Comparison of ENCODE assay signal across 25 mouse cellular contexts in the genomic region with DNA sequence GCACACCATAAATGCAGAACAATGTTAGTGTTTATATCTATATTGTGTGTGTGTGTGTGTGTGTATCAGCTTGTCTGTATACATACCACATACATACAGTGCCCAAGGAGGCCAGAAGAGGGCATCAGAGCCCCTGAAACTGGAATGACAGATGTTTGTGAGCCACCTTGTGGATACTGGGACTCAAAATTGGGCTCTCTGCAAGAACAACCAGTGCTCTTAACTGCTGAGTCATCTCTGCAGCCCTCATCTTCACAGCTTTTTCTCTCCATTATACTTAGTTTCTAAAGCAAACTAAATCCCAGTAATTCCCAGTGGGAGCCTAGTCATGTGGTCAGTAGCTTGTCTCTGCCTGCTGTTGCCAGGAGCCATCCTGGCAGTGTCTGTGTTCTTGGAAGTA. TPM values are rescaled to one million over a fixed set of nuclear protein-coding genes. Genes with fewer than 3 reads are reported as not detected.
DNase-seq lines count a peak whose midpoint lies in the region; ATAC-seq and TF ChIP-seq lines count a peak whose summit lies in the region.
"Had no signal": no experiment of that assay in that cellular context is flagged by ENCODE, and none has a peak within 500 bp of the region (broad histone marks: within the 10 kb centered on the region; RNA-seq: fewer than 3 reads in every experiment).

No protein-coding gene starts in this region.

- no peak overlapping the region for H3K4me2 ChIP-seq in liver, postnatal 0 days (ENCODE audit: low read depth, low read length)
- H3K4me2 ChIP-seq in liver, embryonic 11.5 days: no peak overlapping the region
- H3K4me2 ChIP-seq in midbrain, embryonic 14.5 days (ENCODE audit: low read length): no peak overlapping the region
- H3K4me2 ChIP-seq: forebrain, embryonic 12.5 days; neural tube, embryonic 12.5 days had no signal

- no peak for TF ChIP-seq EP300 in liver, postnatal 0 days (IDR thresholded peaks at IDR 0.05; ENCODE audit: low read depth)

- intact Hi-C loops in heart, postnatal 10 days (cut with DNase I): no loop called here

- no peak for DNase-seq in liver, postnatal 0 days
- DNase-seq in liver, embryonic 11.5 days (ENCODE audit: low spot score): no peak
- DNase-seq in ES-E14 (ENCODE audit: low read depth, low spot score) (no peak), ZHBTc4 (ENCODE audit: low read depth, low spot score) (peak; percentile 57)
- no peak for DNase-seq in heart, postnatal 10 days
- no peak for DNase-seq in midbrain, embryonic 14.5 days
- DNase-seq: adrenal gland, adult 2 months; adrenal gland, postnatal 36 days; B cell, adult 2 months; cerebellum, adult 18-20 months; cerebellum, postnatal 10 days; forebrain, postnatal 0 days; gastrocnemius, postnatal 10 days; kidney, adult 9 months; kidney, postnatal 14 days; liver; lung, adult 18-20 months; lung, postnatal 14 days; right cerebral cortex, postnatal 4 days had no signal

- in situ Hi-C loops in ES-E14 (cut with MboI; ENCODE audit: low sequenced_read_pairs in 2 of 2, unreplicated experiment in 2 of 2): loop anchor here in 1 of 2 experiments (25.0 kb wide), 1 partner anchor 237 kb away; no protein-coding TSS in a partner anchor

- no peak overlapping the region for H3K9ac ChIP-seq in liver, postnatal 0 days (replicated peaks)
- no peak overlapping the region for H3K9ac ChIP-seq in liver, embryonic 11.5 days (ENCODE audit: low read depth, low read length)
- H3K9ac ChIP-seq in ES-E14 (ENCODE audit: insufficient read depth, low read depth, low read length, poor library complexity, severe bottlenecking): no peak overlapping the region
- no peak overlapping the region for H3K9ac ChIP-seq in midbrain, embryonic 14.5 days (replicated peaks; ENCODE audit: low read length)
- H3K9ac ChIP-seq: forebrain, embryonic 12.5 days; forebrain, postnatal 0 days; neural tube, embryonic 12.5 days had no signal

- 0 out of 2 replicates have a peak, but pooled peaks cover 5% of the 10 kb centered on the region for H3K9me3 ChIP-seq in liver, postnatal 0 days (ENCODE audit: low read length)
- H3K9me3 ChIP-seq in liver, embryonic 11.5 days (ENCODE audit: control insufficient read depth, low read length): 0 out of 2 replicates have a peak, but pooled peaks cover 2% of the 10 kb centered on the region
- H3K9me3 ChIP-seq in ES-E14 (ENCODE audit: control insufficient read depth, insufficient read depth, low read depth, low read length): no peaks in the 10 kb centered on the region
- no peaks in the 10 kb centered on the region for H3K9me3 ChIP-seq in midbrain, embryonic 14.5 days (ENCODE audit: control insufficient read depth, low read length)
- H3K9me3 ChIP-seq: forebrain, embryonic 12.5 days; neural tube, embryonic 12.5 days had no signal

- ATAC-seq in liver, postnatal 0 days: no peak
- ATAC-seq in liver, embryonic 11.5 days (replicated peaks; ENCODE audit: low FRiP score): no peak
- ATAC-seq in erythroblast, adult 5-6 weeks (replicated peaks; ENCODE audit: low FRiP score, poor library complexity, severe bottlenecking): no peak
- ATAC-seq in midbrain, embryonic 14.5 days (ENCODE audit: low FRiP score, low TSS enrichment): no peak
- ATAC-seq: forebrain, postnatal 0 days; hindbrain, embryonic 16.5 days had no signal

- no peaks in the 10 kb centered on the region; the same call in 1 of the 2 replicates for H3K4me1 ChIP-seq in liver, postnatal 0 days (ENCODE audit: insufficient read depth)
- H3K4me1 ChIP-seq in liver, embryonic 11.5 days (replicated peaks; ENCODE audit: control insufficient read depth, insufficient read depth, low read length): no peaks in the 10 kb centered on the region
- H3K4me1 ChIP-seq in ES-E14 (ENCODE audit: control insufficient read depth in 2 of 2, insufficient read depth in 2 of 2, low read length in 2 of 2, poor library complexity in 1 of 2): no peaks in the 10 kb centered on the region
- H3K4me1 ChIP-seq in midbrain, embryonic 14.5 days (ENCODE audit: control insufficient read depth, insufficient read depth, low read length): no peaks in the 10 kb centered on the region
- H3K4me1 ChIP-seq: forebrain, embryonic 12.5 days; neural tube, embryonic 12.5 days had no signal

- H3K4me3 ChIP-seq in liver, postnatal 0 days (ENCODE audit: low read depth, low read length): no peak overlapping the region
- H3K4me3 ChIP-seq in liver, embryonic 11.5 days (ENCODE audit: low read depth, low read length): no peak overlapping the region
- H3K4me3 ChIP-seq in ES-E14 (ENCODE audit: insufficient read depth in 1 of 2, low read depth in 1 of 2, low read length in 2 of 2, poor library complexity in 1 of 2, severe bottlenecking in 1 of 2): no peak overlapping the region
- no peak overlapping the region for H3K4me3 ChIP-seq in midbrain, embryonic 14.5 days (replicated peaks; ENCODE audit: low read depth, low read length)
- H3K4me3 ChIP-seq: forebrain, embryonic 12.5 days; midbrain, embryonic 10.5 days; myocyte; neural tube, embryonic 12.5 days had no signal

- H3K27me3 ChIP-seq in liver, postnatal 0 days (ENCODE audit: insufficient read depth, low read length): no peaks in the 10 kb centered on the region
- H3K27me3 ChIP-seq in liver, embryonic 11.5 days (replicated peaks; ENCODE audit: control insufficient read depth, insufficient read depth, low read length): no peaks in the 10 kb centered on the region
- no peaks in the 10 kb centered on the region for H3K27me3 ChIP-seq in midbrain, embryonic 14.5 days (ENCODE audit: control insufficient read depth, insufficient read depth, low read length)
- H3K27me3 ChIP-seq: neural tube, embryonic 12.5 days had no signal

- peaks cover 17% of the 10 kb centered on the region for H3K36me3 ChIP-seq in liver, postnatal 0 days (replicated peaks; ENCODE audit: insufficient read depth, low read length)
- H3K36me3 ChIP-seq in liver, embryonic 11.5 days (ENCODE audit: control insufficient read depth, insufficient read depth, low read length): peaks cover 6% of the 10 kb centered on the region; the same call in 1 of the 2 replicates
- peaks cover 2% of the 10 kb centered on the region; the same call in 1 of the 2 replicates for H3K36me3 ChIP-seq in ES-E14 (ENCODE audit: control insufficient read depth, insufficient read depth, low read length, poor library complexity, severe bottlenecking)
- H3K36me3 ChIP-seq in midbrain, embryonic 14.5 days (ENCODE audit: control insufficient read depth, insufficient read depth, low read length): peaks cover 13% of the 10 kb centered on the region

- H3K27ac ChIP-seq in liver, postnatal 0 days (ENCODE audit: low read depth): no peak overlapping the region
- H3K27ac ChIP-seq in liver, embryonic 11.5 days (ENCODE audit: low read depth, low read length): no peak overlapping the region
- no peak overlapping the region for H3K27ac ChIP-seq in ES-E14 (ENCODE audit: insufficient read depth, low read depth, low read length, poor library complexity, severe bottlenecking)
- no peak overlapping the region for H3K27ac ChIP-seq in midbrain, embryonic 14.5 days (replicated peaks; ENCODE audit: low read depth, low read length)
- H3K27ac ChIP-seq: forebrain, embryonic 12.5 days; midbrain, embryonic 10.5 days; neural tube, embryonic 12.5 days had no signal

- TF ChIP-seq CTCF in liver, postnatal 0 days (IDR thresholded peaks at IDR 0.05; ENCODE audit: low read depth): peak; percentile 39

TF ChIP-seq in ES-E14, 5 proteins besides CTCF, POLR2A, EP300 and RAD21:
- TF ChIP-seq ZNF384 (IDR thresholded peaks at IDR 0.05; ENCODE audit: low read depth, low read length) (no peak), MAFK (IDR thresholded peaks at IDR 0.05; ENCODE audit: insufficient read depth, low read depth, low read length) (peak; percentile 56; the same call in 1 of the 2 replicates)

RNA-seq across cellular contexts. Expression of gene Atg7, which starts 31.9 kb away (rescaled TPM):
- polyA plus RNA-seq in liver, postnatal 0 days (2015; fragmentation: Nextera tagmentation; extraction: Ambion mirVana): 9.6 and 10.9 TPM in 2 replicates
- 20.3 and 20.8 TPM in 2 replicates for polyA plus RNA-seq in liver, embryonic 11.5 days (2014; fragmentation: Nextera tagmentation; extraction: Ambion mirVana)
- 12.1 and 14.6 TPM in 2 replicates for total RNA-seq in ES-E14 (2012; rRNA removed)
- total RNA-seq in erythroblast, adult 5-6 weeks (2015; ENCODE audit: low replicate concordance): 11.1 and 36.5 TPM in 2 replicates
- 5.2 and 9.2 TPM in 2 replicates for total RNA-seq in erythroblast, adult 5-6 weeks (2017; ENCODE audit: low replicate concordance)
- total RNA-seq in heart, postnatal 10 days (2021): 10 to 100 TPM; 15.3 to 16.1 TPM
- polyA plus RNA-seq in midbrain, embryonic 14.5 days (2014; fragmentation: Nextera tagmentation; extraction: Ambion mirVana): 18.3 and 18.4 TPM in 2 replicates
